Mouse (Mus musculus) telencephalon, adult 2 months (tissue): ENCODE data around the gene Trmt44.
A peak's percentile ranks its signal among the peaks of the same experiment; 100 is the strongest.

Experiments used
- DNase-seq: peaks from one replicate; pipeline ENCODE4 v3.0.0-alpha.2; 2011; ENCODE audit warnings: low read depth, low spot score

The Trmt44 gene

DNA sequence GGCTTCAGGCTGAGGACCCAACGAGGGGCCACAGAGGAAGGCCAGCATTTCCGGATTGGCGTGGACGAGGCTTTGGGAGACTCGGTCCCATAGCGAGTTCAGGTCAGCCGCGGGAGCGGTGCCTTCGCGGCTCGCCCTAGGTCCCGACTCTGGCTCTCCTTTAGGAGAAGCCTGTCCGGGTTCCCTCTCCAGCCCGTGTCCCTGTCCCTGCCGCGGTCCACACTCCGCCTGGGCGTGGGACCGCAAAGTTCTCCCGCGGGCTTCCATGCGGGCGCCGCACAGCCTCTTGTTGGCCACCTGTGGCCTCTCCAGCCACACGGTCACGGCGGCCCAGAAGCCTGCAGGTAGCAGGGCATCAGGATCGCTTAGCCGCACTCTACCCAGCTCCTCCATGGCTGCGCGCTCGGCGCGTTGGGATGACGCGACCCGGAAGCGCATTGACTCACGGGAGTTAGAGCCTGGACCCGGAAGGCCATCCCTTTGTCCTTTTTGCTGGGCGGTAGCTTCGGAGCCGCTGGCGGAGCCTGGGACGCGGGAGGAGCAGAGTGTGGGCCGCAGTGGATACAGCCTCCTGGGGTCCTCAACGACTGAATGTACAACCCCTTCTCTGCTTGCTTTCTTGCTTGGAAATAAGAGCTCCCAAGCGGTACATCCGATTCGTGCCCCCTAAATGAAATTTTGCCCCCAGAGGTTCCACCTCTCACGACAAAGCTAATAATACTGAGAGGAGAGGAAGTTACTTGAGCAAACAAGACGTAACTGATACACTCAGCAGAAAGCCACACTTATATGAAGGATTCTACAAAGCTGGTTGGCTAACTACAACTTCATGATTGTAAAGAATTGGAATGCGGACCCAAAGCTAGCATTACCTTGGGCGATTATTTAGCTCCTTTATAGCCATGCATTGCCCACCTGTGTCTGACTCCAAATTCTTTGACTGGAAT, at the start of gene Trmt44:
Gene Trmt44, minus strand, starts transcription at position 418 of the 947 bp plus-strand sequence.
- DNase-seq, result peak; percentile 91

DNA sequence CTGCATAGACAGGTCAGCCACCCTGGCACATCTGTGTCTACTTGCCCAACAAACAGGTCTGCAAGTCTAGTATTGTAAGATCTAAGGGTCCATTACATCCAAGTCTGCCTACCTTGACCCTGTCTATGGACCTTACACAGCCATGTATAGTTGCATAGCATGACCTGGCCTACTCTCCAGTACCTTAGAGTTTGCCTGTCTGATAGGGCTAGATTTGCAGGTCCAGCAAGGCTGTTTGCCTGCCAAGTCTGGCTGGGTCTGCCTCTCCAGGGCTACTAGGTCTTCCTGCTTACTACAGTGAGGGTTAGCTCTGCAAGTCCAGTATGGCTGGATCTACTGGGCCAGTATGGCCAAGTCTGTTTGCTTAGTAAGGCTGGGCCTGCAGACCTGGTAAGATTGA, 49.0 kb upstream of the Trmt44 start:
- no peak for DNase-seq

GRCm38 (mm10) chr5:35621114-35621513, 46.2 kb upstream of the Trmt44 start:
- DNase-seq, result no peak

DNA sequence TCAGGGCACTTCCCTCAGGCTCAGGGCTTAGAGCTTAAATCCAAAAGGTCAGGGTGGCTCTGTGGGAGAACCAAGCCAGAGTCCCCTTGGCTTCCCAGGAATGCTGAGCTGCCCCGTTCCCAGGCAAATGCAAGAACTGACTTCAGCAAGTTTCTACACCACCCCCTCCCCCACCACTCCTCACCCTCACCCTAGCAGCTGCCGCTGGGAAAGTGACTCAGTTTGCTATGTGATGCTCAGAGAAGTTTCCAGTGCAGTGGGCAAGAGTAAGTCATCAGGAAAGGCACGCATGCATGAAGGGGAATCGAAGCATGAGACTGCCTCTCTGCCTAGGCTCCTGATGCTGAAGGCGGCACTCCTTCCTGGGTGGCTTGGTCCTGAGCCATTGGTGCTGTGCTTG, 42.1 kb upstream of the Trmt44 start:
- no peak for DNase-seq

DNA sequence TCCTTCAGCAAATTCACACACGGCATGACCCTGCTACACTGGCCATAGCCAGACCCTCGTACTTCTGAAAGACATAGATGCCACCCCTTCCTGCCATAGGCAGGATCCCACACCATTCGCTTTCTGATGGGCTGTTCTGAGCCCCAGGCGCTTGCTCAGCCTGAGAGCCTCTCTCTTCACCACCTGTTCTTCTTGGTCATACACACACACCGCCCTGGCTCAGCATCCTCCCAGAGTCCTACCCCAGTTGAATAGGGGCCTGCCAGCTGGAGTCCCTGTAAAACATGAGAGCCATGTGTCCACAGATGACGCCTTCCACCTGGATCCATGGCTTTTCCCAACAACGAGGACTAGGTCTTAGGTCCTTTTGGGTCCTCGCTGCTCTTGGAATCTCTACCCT, 37.9 kb upstream of the Trmt44 start:
- no peak for DNase-seq

GRCm38 (mm10) chr5:35611900-35612299, 37.0 kb upstream of the Trmt44 start:
- DNase-seq, result no peak

GRCm38 (mm10) chr5:35611170-35611569, 36.3 kb upstream of the Trmt44 start:
- DNase-seq, result no peak

DNA sequence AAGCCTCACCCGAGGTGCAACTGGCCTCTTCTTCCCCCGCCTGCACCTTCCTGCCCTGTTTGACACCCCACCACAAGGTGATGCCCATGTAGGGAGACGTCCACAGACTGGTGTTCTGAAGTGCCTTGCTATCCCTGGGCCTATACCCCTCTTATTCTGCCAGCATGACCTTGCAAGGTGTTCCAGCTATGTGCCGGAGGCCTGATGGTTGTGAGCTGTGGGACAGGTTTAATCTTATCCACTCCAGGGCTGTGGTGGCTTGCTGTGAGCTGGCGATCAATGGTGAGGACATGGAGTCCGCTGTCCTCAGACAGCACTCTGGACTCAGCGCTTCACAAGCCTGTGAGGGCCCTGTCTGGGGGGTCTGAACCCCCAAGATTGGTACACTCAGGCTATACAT, 35.5 kb upstream of the Trmt44 start:
- DNase-seq, result no peak

DNA sequence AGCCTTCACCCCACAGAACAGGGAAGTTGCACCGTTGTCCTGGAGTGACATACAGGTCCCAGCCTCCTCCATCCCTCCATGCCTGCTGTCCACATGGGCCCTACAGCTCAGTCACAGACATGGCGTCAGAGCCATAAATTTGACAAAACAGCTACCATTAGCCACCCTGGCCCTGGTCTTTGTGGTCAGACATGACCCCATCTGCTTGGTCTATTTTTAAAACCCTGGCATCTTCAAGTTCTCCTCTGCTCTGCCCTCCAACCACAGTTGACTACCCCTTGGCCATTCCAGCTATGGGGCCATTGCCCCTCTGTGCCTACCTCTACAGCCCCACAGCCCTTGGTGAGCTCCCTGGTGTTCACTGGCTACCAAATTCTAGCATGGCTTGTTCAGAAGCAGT, 35.1 kb upstream of the Trmt44 start:
- DNase-seq, result no peak

- DNase-seq, result no peak
Measured at GRCm38 (mm10) chr5:35609381-35609780, 34.5 kb upstream of the Trmt44 start.

DNA sequence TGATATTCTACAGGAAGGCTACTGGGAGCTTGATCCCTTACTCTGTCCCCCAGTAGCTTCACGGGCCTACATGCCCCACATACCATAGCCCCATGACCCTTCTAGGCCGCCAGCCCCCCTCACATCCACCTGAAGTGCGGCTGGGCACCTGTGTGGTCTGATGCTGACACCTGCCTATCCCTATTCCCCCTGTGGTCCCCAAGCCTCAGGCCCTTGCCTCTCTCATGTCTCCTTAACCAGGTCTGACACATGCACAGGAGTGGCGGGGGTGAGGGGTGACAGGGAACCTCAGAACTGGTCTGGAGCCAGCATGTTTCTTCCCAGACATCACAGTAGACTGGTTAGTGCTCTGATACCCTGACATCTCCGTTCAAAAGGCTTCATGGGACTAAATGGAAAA, 33.7 kb upstream of the Trmt44 start:
- DNase-seq, result no peak

DNA sequence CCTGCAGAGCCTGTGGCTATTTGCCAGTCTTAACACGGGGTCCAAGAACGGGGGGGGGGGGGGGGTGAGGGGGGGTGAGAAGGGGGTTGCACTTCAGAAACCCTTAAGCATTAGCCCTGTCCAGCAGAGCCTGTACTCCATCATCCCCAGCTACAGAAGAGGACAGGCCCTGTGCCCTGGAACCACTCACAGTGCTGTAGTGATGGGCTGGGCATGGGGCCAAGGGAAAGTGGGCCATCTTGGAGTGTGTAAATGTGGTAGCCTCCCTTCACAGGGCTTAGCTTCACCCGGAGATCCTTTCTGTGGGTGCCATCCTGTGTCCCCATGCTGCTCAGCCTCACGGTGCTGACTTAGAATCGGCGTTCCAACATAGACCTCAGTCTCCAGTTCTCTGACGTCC, 32.9 kb upstream of the Trmt44 start:
- no peak for DNase-seq

DNA sequence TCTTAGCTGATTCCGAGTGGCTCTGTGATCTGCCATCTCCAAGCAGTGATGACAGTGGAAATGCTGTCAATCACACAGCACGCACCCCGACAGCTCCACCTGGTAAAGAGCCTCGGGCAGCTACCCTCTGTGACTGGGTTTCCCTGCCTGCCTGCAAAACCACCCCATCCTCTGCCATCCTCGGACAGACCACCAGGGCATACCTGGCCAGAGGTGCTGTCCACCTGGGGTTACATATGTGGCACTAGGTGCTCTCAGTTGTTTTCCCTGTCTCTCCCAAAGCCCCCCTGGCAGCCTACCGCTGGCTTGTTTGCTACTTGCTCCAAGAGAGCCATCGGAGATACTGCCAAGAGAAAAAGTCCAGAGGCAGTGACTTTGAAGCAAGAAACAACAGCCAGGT, 31.9 kb upstream of the Trmt44 start:
- DNase-seq, result no peak

DNA sequence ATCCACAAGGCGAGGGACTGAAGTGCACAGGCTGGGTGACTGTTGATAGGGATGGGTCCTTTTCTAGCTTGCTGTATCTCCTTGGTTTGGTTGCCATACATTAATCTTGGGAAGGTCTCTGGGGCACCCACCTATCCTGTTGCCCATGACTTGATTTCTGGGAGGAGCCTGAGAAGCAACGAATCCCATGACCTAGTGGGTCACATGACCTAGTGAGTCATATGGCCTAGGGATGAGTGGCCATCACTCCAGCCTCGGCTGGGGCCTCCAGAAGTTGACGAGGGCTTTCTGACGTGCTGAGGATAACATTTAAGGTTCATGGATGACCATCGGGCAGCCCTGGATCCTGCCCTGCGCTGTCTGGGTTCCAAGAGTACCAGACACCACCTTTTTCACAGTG, 30.5 kb upstream of the Trmt44 start:
- DNase-seq, result no peak

DNA sequence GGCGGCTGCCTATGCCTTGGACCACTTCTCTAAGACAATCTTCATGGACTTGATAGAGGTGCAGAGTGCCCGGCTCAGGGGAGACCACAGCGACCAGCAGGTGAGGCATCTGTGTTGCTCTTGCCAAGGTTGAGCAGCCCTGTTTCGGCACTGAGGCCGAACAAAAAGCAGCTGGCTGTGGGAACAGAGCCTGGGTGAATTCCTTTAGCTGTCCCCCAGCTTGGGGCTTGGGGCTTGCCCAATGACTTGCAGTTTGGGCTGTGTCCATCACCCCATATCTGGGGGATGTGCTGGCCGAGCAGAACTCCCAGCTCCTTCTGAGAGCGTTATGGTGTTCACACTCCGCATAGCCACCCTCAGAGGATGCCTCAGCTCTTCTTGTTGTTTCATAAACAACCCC, 26.7 kb upstream of the Trmt44 start:
- no peak for DNase-seq

DNA sequence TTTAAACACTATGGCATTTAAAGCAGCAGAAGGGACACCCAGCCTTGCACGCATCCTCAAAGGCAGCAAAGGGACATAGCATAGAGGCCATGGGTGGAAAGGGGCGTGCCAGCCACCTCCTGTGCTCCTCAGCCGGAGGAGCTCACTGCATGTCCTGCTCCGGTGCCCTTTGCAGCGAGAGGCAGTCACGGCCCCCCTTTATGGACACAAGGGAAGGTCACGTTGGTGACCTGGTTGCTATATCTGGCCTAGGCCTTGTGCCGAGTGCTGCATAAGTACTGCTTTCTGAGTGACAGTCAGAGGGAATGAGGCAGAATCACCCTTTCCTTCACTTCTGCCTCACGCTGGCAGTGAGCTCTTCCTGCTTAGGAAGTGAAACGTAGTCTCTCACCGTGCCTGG, 25.4 kb upstream of the Trmt44 start:
- no peak for DNase-seq

DNA sequence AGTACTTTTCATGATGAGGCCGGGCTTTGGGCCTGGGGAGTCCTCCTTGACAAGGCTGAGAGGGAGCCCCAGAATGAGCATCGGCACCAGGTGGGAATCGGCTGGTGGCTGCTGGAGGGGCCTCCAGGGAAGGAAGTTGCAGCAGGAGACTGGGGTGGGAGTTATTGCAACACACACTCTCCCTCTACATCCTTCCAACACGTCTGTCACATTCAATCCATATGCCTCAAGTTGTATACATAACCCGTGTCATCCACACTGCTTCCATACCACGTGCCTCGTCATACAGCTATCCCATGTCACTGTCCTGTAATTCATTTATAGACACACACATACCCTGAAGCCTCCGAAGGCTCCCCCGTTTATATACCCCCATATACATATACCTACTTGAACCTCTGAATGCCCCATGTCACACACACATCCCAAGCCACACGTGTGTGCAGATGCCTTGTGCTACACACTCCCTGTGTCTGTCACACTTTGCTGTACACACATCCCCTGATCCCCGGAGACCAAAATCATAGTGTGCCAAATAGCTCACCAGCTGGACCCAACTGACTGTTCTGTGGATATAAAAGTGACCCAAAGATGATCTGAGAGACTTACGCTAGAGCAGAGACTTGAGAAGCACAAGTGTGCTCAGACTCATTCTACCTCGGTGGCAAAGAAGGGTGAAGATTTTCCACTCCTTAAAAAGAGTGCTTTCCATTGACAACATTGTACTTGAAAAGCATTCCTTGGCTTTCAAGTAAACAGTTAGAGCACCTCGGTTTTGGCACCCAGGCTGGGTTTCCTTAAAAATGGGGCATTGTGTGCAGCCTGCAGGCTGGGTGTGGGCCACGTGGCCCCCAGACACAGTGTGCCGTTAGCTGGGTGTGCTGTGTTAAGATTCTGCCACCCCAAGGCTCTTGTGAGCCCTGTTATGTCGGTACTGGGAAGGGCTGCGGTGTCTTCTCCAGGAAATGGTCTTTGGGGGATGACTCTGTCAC, 21.6 kb upstream of the Trmt44 start:
- DNase-seq, result no peak

DNA sequence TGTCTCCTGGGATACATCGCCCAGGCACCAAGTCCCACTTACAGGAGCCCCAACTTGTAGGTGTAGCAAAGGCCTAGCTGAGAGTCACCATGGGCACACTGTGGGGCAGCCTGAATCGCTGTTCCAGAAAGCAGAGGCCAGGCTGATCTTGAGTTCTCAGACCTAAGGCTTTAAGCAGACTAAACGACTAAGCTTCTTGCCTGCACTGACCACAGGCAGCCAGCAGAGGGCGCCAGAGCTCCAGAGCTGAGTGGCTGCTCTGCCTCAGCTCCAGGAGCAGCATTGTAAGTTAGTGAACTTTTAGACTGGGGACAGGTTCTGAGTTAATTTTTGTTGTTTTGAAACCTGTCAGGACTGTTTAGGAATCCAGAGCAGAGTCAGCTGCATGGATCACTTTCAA, 20.8 kb upstream of the Trmt44 start:
- DNase-seq, result peak; percentile 43

DNA sequence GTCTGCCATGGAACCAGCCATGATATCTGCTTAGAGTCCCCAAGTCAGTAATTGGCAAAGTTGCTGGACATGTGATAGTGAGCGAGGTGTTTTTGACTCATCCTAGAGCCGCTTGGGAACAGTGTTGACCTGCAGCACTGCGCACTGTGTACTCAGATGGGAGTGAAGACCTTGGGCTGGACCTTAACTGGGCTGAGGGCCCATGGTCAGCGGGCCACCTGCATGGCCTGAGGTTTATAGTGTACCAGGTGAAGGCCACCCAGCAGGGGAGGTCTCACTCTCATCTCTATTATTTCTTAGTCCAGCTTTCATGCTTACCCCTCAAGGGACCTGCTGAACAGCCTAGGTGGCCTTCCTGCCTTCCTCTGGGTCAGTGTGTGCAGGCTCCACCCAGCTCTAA, 19.9 kb upstream of the Trmt44 start:
- no peak for DNase-seq

DNA sequence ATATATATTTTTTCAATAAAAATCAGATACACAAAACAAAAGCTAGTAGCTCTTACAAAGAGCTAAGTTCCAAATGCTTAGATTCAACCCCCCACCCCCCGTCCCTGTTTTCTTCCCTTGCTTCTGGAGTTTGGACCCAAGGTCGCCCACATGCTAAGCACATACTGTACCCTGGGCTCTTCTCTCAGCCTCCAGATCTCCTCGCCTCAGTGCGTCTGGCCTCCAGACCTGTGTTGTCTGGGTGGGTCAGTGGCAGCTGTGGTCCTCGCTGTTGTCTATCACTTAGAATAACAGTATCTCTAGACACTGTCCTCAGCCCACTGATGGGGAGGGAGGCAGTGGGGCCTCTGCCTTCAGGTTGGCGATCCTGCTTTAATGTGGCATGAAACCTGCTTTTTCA, 18.4 kb upstream of the Trmt44 start:
- no peak for DNase-seq

DNA sequence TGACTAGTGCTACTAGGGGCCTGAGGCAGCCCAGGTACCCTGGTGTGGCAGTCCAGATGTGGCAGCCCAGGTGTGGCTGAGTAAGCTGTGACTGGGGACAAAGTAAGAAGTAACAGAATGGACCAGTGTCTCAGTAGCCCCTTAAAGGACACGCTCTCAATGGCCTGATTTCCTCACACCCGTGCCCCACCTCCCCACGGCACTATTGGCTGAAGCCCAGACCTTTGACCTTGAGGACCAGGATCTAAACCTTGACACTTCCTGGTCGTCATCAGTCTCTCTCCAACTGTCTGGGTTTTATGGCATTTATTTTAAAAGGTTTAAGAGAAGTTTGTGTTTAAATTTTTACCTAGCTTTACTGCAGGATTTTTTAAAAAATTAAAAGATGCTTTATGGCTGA, 18.0 kb upstream of the Trmt44 start:
- no peak for DNase-seq

DNA sequence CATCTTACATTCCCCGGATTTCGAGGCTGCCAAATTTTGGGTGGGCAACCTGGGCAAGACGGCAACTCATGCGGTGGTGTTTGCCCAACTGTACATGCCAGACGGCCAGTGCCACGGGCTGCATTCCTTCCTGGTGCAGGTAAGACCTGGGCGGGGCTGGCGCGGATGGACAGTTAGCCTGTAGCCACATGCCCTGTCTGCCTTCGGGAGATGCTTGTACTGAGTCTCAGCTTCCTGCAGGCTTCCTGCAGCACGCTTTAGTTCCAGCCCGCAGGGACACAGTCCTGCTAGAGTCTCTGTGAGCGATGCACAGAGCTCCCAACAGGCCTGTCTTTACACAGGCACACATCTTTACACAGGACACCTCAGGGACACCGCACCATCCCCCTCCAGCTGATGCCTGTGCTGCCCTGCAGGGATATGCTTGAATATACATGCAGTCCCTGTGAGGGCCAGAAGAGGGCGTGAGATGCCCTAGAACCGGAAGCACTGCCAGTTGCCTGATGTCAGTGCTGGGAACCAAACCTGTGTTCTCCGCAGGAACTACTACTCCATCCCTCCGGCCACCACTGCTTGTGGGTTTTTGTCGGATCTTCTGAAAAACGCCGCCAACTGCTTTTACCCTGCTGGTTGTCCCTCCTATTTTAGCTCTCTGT, 17.3 kb upstream of the Trmt44 start:
- no peak for DNase-seq
